Mouse (Mus musculus) MEL (cell line): Measurements from ENCODE around the gene Tmem203. TPM values are rescaled to one million over a fixed set of nuclear protein-coding genes. Genes with fewer than 3 reads are reported as not detected.

Source experiments
- polyA plus RNA-seq, 2 experiments: library from polyadenylated mRNA; stranded (reverse) in 1 of 2; unstranded in 1 of 2; fragments of >175 nt in 1 of 2; fragments of >200 nt in 1 of 2; gene quantifications; 2 replicates each; pipeline versions ENCODE4 v1.2.1 to v1.2.4; 2012; ENCODE audit warnings: low replicate concordance in 2 of 2, low read depth in 1 of 2; ENCODE audit not compliant: insufficient read length in 2 of 2, insufficient read depth in 1 of 2, missing spikeins in 1 of 2
- total RNA-seq: library from RNA; depleted of rRNA; stranded (reverse); fragments of 300-350 nt; gene quantifications from 2 replicates; pipeline ENCODE4 v1.2.3, GENCODE M21; 2012; rRNA removed

Tmem203 gene
- total and polyA plus RNA-seq, 3 experiments: 8.4 to 17.0 TPM; not detected in 1

Other genes starting within 250 kb of the Tmem203 start
Only the 30 nearest of the 34 such genes appear.
- gene Nsmf, start 201.1 kb upstream of the Tmem203 start, total RNA-seq: 10.9 and 13.3 TPM in 2 replicates
- gene Nsmf, start 201.1 kb upstream of the Tmem203 start, polyA plus RNA-seq: 10 to 100 TPM in 1 of 2 experiments, not detected in 1; 25.8 TPM
- not detected in 2 replicates for gene Entpd8, start 175.1 kb upstream of the Tmem203 start, total RNA-seq
- gene Entpd8, start 175.1 kb upstream of the Tmem203 start, polyA plus RNA-seq: not detected
- 0.08 TPM in 1 of 2 replicates, not detected in the other for gene Noxa1, start 160.3 kb upstream of the Tmem203 start, total RNA-seq
- under 1 TPM in 1 of 2 experiments, not detected in 1; 0.10 TPM for gene Noxa1, start 160.3 kb upstream of the Tmem203 start, polyA plus RNA-seq
- gene Nrarp, start 74.7 kb upstream of the Tmem203 start, total RNA-seq: 6.3 and 6.5 TPM in 2 replicates
- 10 to 100 TPM in 1 of 2 experiments, not detected in 1; 12.3 TPM for gene Nrarp, start 74.7 kb upstream of the Tmem203 start, polyA plus RNA-seq
- 7.6 and 9.1 TPM in 2 replicates for gene Tor4a, start 58.6 kb upstream of the Tmem203 start, total RNA-seq
- 10 to 100 TPM in 1 of 2 experiments, not detected in 1; 13.7 TPM for gene Tor4a, start 58.6 kb upstream of the Tmem203 start, polyA plus RNA-seq
- gene Nelfb, start 44.0 kb upstream of the Tmem203 start, total RNA-seq: 62.9 and 63.1 TPM in 2 replicates
- 10 to 100 TPM in 1 of 2 experiments, not detected in 1; 83.5 TPM for gene Nelfb, start 44.0 kb upstream of the Tmem203 start, polyA plus RNA-seq
- not detected in 2 replicates for gene Stpg3, start 40.8 kb upstream of the Tmem203 start, total RNA-seq
- gene Stpg3, start 40.8 kb upstream of the Tmem203 start, polyA plus RNA-seq: under 1 TPM in 1 of 2 experiments, not detected in 1; 0.07 TPM
- 1.1 TPM in 1 of 2 replicates, not detected in the other for gene Fam166a, start 36.7 kb upstream of the Tmem203 start, total RNA-seq
- 10 to 100 TPM in 1 of 2 experiments, not detected in 1; 15.6 TPM for gene Fam166a, start 36.7 kb upstream of the Tmem203 start, polyA plus RNA-seq
- 979 and 1,089 TPM in 2 replicates for gene Tubb4b, start 30.7 kb upstream of the Tmem203 start, total RNA-seq
- 1,000 to 10,000 TPM in 1 of 2 experiments, 100 to 1,000 TPM in 1; 183 to 1,037 TPM for gene Tubb4b, start 30.7 kb upstream of the Tmem203 start, polyA plus RNA-seq
- 0.04 TPM in 1 of 2 replicates, not detected in the other for gene Slc34a3, start 21.1 kb upstream of the Tmem203 start, total RNA-seq
- under 1 TPM in 1 of 2 experiments, not detected in 1; 0.03 TPM for gene Slc34a3, start 21.1 kb upstream of the Tmem203 start, polyA plus RNA-seq
- gene Rnf224, start 18.7 kb upstream of the Tmem203 start, total RNA-seq: not detected in 2 replicates
- under 1 TPM in 1 of 2 experiments, not detected in 1; 0.10 TPM for gene Rnf224, start 18.7 kb upstream of the Tmem203 start, polyA plus RNA-seq
- 6.0 and 7.4 TPM in 2 replicates for gene Rnf208, start 13.2 kb upstream of the Tmem203 start, total RNA-seq
- 10 to 100 TPM in 1 of 2 experiments, not detected in 1; 21.8 TPM for gene Rnf208, start 13.2 kb upstream of the Tmem203 start, polyA plus RNA-seq
- gene Cysrt1, start 13.0 kb upstream of the Tmem203 start, total RNA-seq: 0.15 and 0.26 TPM in 2 replicates
- under 1 TPM in 1 of 2 experiments, not detected in 1; 0.19 TPM for gene Cysrt1, start 13.0 kb upstream of the Tmem203 start, polyA plus RNA-seq
- 8.2 and 11.5 TPM in 2 replicates for gene AL732309.1, start 8.6 kb upstream of the Tmem203 start, total RNA-seq
- 1 to 10 TPM in 1 of 2 experiments, not detected in 1; 4.8 TPM for gene AL732309.1, start 8.6 kb upstream of the Tmem203 start, polyA plus RNA-seq
- gene Tprn, start 7.2 kb downstream of the Tmem203 start, total RNA-seq: 26.1 and 32.9 TPM in 2 replicates
- 10 to 100 TPM in 1 of 2 experiments, not detected in 1; 50.8 TPM for gene Tprn, start 7.2 kb downstream of the Tmem203 start, polyA plus RNA-seq
- 194 and 226 TPM in 2 replicates for gene Ssna1, start 17.0 kb downstream of the Tmem203 start, total RNA-seq
- gene Ssna1, start 17.0 kb downstream of the Tmem203 start, polyA plus RNA-seq: 100 to 1,000 TPM in 1 of 2 experiments, not detected in 1; 158 TPM
- 9.8 and 10.3 TPM in 2 replicates for gene Anapc2, start 17.0 kb downstream of the Tmem203 start, total RNA-seq
- 10 to 100 TPM in 1 of 2 experiments, not detected in 1; 67.0 TPM for gene Anapc2, start 17.0 kb downstream of the Tmem203 start, polyA plus RNA-seq
- gene Tmem210, start 32.7 kb downstream of the Tmem203 start, total RNA-seq: not detected in 2 replicates
- not detected for gene Tmem210, start 32.7 kb downstream of the Tmem203 start, polyA plus RNA-seq
- not detected in 2 replicates for gene Lrrc26, start 34.5 kb downstream of the Tmem203 start, total RNA-seq
- not detected for gene Lrrc26, start 34.5 kb downstream of the Tmem203 start, polyA plus RNA-seq
- gene Grin1, start 63.7 kb downstream of the Tmem203 start, total RNA-seq: not detected in 2 replicates
- under 1 TPM in 1 of 2 experiments, not detected in 1; 0.07 TPM for gene Grin1, start 63.7 kb downstream of the Tmem203 start, polyA plus RNA-seq
- 37.7 and 49.6 TPM in 2 replicates for gene Man1b1, start 76.9 kb downstream of the Tmem203 start, total RNA-seq
- gene Man1b1, start 76.9 kb downstream of the Tmem203 start, polyA plus RNA-seq: 10 to 100 TPM in 1 of 2 experiments, not detected in 1; 50.1 TPM
- gene Dpp7, start 100.9 kb downstream of the Tmem203 start, total RNA-seq: 24.0 and 25.9 TPM in 2 replicates
- gene Dpp7, start 100.9 kb downstream of the Tmem203 start, polyA plus RNA-seq: 10 to 100 TPM in 1 of 2 experiments, not detected in 1; 24.6 TPM
- gene Uap1l1, start 110.2 kb downstream of the Tmem203 start, total RNA-seq: 3.6 and 4.7 TPM in 2 replicates
- gene Uap1l1, start 110.2 kb downstream of the Tmem203 start, polyA plus RNA-seq: 10 to 100 TPM in 1 of 2 experiments, not detected in 1; 12.6 TPM
- gene Sapcd2, start 116.9 kb downstream of the Tmem203 start, total RNA-seq: 39.7 and 51.9 TPM in 2 replicates
- 10 to 100 TPM in 1 of 2 experiments, not detected in 1; 58.2 TPM for gene Sapcd2, start 116.9 kb downstream of the Tmem203 start, polyA plus RNA-seq
- gene Entpd2, start 140.4 kb downstream of the Tmem203 start, total RNA-seq: not detected in 2 replicates
- gene Entpd2, start 140.4 kb downstream of the Tmem203 start, polyA plus RNA-seq: not detected
- not detected in 2 replicates for gene Npdc1, start 143.9 kb downstream of the Tmem203 start, total RNA-seq
- gene Npdc1, start 143.9 kb downstream of the Tmem203 start, polyA plus RNA-seq: not detected
- gene Fut7, start 167.8 kb downstream of the Tmem203 start, total RNA-seq: 0.08 and 0.10 TPM in 2 replicates
- gene Fut7, start 167.8 kb downstream of the Tmem203 start, polyA plus RNA-seq: under 1 TPM in 1 of 2 experiments, not detected in 1; 0.21 TPM
- 8.7 and 10.4 TPM in 2 replicates for gene Abca2, start 173.3 kb downstream of the Tmem203 start, total RNA-seq
- gene Abca2, start 173.3 kb downstream of the Tmem203 start, polyA plus RNA-seq: 10 to 100 TPM in 1 of 2 experiments, not detected in 1; 42.2 TPM
- 0.23 and 0.27 TPM in 2 replicates for gene Clic3, start 201.4 kb downstream of the Tmem203 start, total RNA-seq
- gene Clic3, start 201.4 kb downstream of the Tmem203 start, polyA plus RNA-seq: under 1 TPM in 1 of 2 experiments, not detected in 1; 0.15 TPM
- gene Paxx, start 205.7 kb downstream of the Tmem203 start, total RNA-seq: 13.2 and 18.5 TPM in 2 replicates
- 10 to 100 TPM in 1 of 2 experiments, not detected in 1; 22.1 TPM for gene Paxx, start 205.7 kb downstream of the Tmem203 start, polyA plus RNA-seq